In genomic region chr9:76660848-76661247, GRCm38 (mm10) we compare ENCODE assay signal across 8 mouse cellular contexts.
A peak's percentile ranks its signal among the peaks of the same experiment; 100 is the strongest.
DNase-seq lines count a peak whose midpoint lies in the region; ATAC-seq and TF ChIP-seq lines count a peak whose summit lies in the region.

No protein-coding gene starts in this region.

- no peak overlapping the region for H3K4me3 ChIP-seq in spleen, adult 2 months (ENCODE audit: extremely low read depth, insufficient read depth, insufficient read length)
- no peak overlapping the region for H3K4me3 ChIP-seq in kidney, embryonic 15.5 days (replicated peaks)
- no peak overlapping the region for H3K4me3 ChIP-seq in limb, embryonic 12.5 days (replicated peaks)
- no peak overlapping the region for H3K4me3 ChIP-seq in midbrain, embryonic 16.5 days (ENCODE audit: low read depth, low read length)
- no peak overlapping the region for H3K4me3 ChIP-seq in thymus, adult 2 months (ENCODE audit: control insufficient read depth, insufficient read depth, low read length)

- ATAC-seq in kidney, embryonic 15.5 days (replicated peaks; ENCODE audit: low FRiP score), result peak; percentile 75; the same call in 1 of the 2 replicates
- ATAC-seq in limb, embryonic 12.5 days (ENCODE audit: insufficient number of reproducible peaks, insufficient read depth, low FRiP score, low TSS enrichment, low read depth), result peak; percentile 78
- ATAC-seq in midbrain, embryonic 16.5 days, result peak; percentile 80

- H3K27me3 ChIP-seq in spleen, adult 2 months (ENCODE audit: control insufficient read depth, insufficient read depth, low read length), result no peaks in the 10 kb centered on the region
- no peaks in the 10 kb centered on the region for H3K27me3 ChIP-seq in kidney, embryonic 15.5 days
- H3K27me3 ChIP-seq in limb, embryonic 12.5 days, result no peaks in the 10 kb centered on the region
- H3K27me3 ChIP-seq in midbrain, embryonic 16.5 days (ENCODE audit: control insufficient read depth, insufficient read depth, low read depth, low read length), result no peaks in the 10 kb centered on the region
- no peaks in the 10 kb centered on the region for H3K27me3 ChIP-seq in thymus, adult 2 months (ENCODE audit: control insufficient read depth, insufficient read depth, low read length)

- H3K9me3 ChIP-seq in kidney, embryonic 15.5 days (replicated peaks), result no peaks in the 10 kb centered on the region
- H3K9me3 ChIP-seq in limb, embryonic 12.5 days, result no peaks in the 10 kb centered on the region
- H3K9me3 ChIP-seq in midbrain, embryonic 16.5 days (replicated peaks; ENCODE audit: control insufficient read depth, low read length, poor library complexity, severe bottlenecking), result no peaks in the 10 kb centered on the region

- no peak for TF ChIP-seq POLR2A in spleen, adult 2 months (IDR thresholded peaks at IDR 0.05; ENCODE audit: low read depth, low read length)
- TF ChIP-seq POLR2A in thymus, adult 2 months (IDR thresholded peaks at IDR 0.05; ENCODE audit: control insufficient read depth, extremely low read depth, insufficient read depth, low read length, poor library complexity), result no peak

- H3K36me3 ChIP-seq in spleen, adult 2 months (ENCODE audit: control insufficient read depth, insufficient read depth, low read length), result no peaks in the 10 kb centered on the region
- H3K36me3 ChIP-seq in kidney, embryonic 15.5 days, result no peaks in the 10 kb centered on the region
- no peaks in the 10 kb centered on the region for H3K36me3 ChIP-seq in limb, embryonic 12.5 days
- no peaks in the 10 kb centered on the region for H3K36me3 ChIP-seq in midbrain, embryonic 16.5 days (ENCODE audit: control insufficient read depth, insufficient read depth, low read length)
- no peaks in the 10 kb centered on the region for H3K36me3 ChIP-seq in thymus, adult 2 months (ENCODE audit: control insufficient read depth, insufficient read depth, low read length)

- peak; percentile 7 to 16 for DNase-seq in spleen, adult 2 months (ENCODE audit: low read depth in 1 of 2, low spot score in 2 of 2)
- DNase-seq in spleen, adult 12 weeks (ENCODE audit: low spot score), result no peak
- peak; percentile 15 for DNase-seq in cerebellum, adult 8-10 months
- peak; percentile 30 to 85 for DNase-seq in frontal cortex, adult 2 months (ENCODE audit: extremely low spot score in 1 of 2, low spot score in 1 of 2)
- DNase-seq in thymus, adult 2 months, result peak; percentile 21

- 21% methylated on average over 3 of the region's 3 CpGs for whole genome bisulfite sequencing in spleen, adult 2 months
- 29% methylated on average over 3 of the region's 3 CpGs for WGBS in kidney, embryonic 15.5 days
- WGBS in limb, embryonic 12.5 days, result 14% methylated on average over 3 of the region's 3 CpGs
- WGBS in midbrain, embryonic 16.5 days, result 14% methylated on average over 3 of the region's 3 CpGs
- 15% methylated on average over 3 of the region's 3 CpGs for WGBS in thymus, adult 2 months

- no peak overlapping the region for H3K9ac ChIP-seq in kidney, embryonic 15.5 days
- H3K9ac ChIP-seq in limb, embryonic 12.5 days (replicated peaks), result no peak overlapping the region
- H3K9ac ChIP-seq in midbrain, embryonic 16.5 days (ENCODE audit: low read depth, low read length), result no peak overlapping the region

- peak; percentile 29; the same call in 1 of the 2 replicates for TF ChIP-seq CTCF in spleen, adult 2 months (IDR thresholded peaks at IDR 0.05; ENCODE audit: extremely low read depth, insufficient read depth, insufficient read length, insufficient replicate concordance)
- TF ChIP-seq CTCF in thymus, adult 2 months (IDR thresholded peaks at IDR 0.05; ENCODE audit: borderline replicate concordance, control insufficient read depth, extremely low read depth, insufficient read depth, low read length, poor library complexity), result no peak

- H3K4me1 ChIP-seq in spleen, adult 2 months (ENCODE audit: control insufficient read depth, insufficient read depth, insufficient read length), result no peaks in the 10 kb centered on the region
- H3K4me1 ChIP-seq in kidney, embryonic 15.5 days, result no peaks in the 10 kb centered on the region
- 0 out of 2 replicates have a peak, but pooled peaks cover 3% of the 10 kb centered on the region for H3K4me1 ChIP-seq in limb, embryonic 12.5 days (replicated peaks)
- H3K4me1 ChIP-seq in midbrain, embryonic 16.5 days (ENCODE audit: control insufficient read depth, insufficient read depth, low read length), result no peaks in the 10 kb centered on the region
- H3K4me1 ChIP-seq in thymus, adult 2 months (replicated peaks; ENCODE audit: control insufficient read depth, insufficient read depth, low read length), result no peaks in the 10 kb centered on the region

- no peak overlapping the region for H3K27ac ChIP-seq in spleen, adult 2 months (ENCODE audit: insufficient read depth, low read length)
- no peak overlapping the region for H3K27ac ChIP-seq in kidney, embryonic 15.5 days
- H3K27ac ChIP-seq in limb, embryonic 12.5 days, result no peak overlapping the region
- no peak overlapping the region for H3K27ac ChIP-seq in midbrain, embryonic 16.5 days (ENCODE audit: low read length)
- no peak overlapping the region for H3K27ac ChIP-seq in thymus, adult 2 months (ENCODE audit: control insufficient read depth, insufficient read depth, low read length)

- no peak overlapping the region for H3K4me2 ChIP-seq in kidney, embryonic 15.5 days
- no peak overlapping the region for H3K4me2 ChIP-seq in limb, embryonic 12.5 days
- no peak overlapping the region for H3K4me2 ChIP-seq in midbrain, embryonic 16.5 days (ENCODE audit: low read length)
